Mouse (Mus musculus) kidney, embryonic 16.5 days (tissue): ENCODE measurements around the gene Rtn1. TPM values are rescaled to one million over a fixed set of nuclear protein-coding genes. Genes with fewer than 3 reads are reported as not detected.

ENCODE experiments used
- ATAC-seq: fragments of 200-750 bp; cut with Nextera tagmentation; 2 replicates; pipeline ENCODE4 v1.8.0; 2017; ENCODE audit warnings: moderate TSS enrichment; ENCODE audit not compliant: low FRiP score, low TSS enrichment
- H3K27ac ChIP-seq: fragments of 300-500 bp; sonication (generic); 2 replicates; pipeline ENCODE4 v1.5.1; 2014; ENCODE audit warnings: low read length
- H3K27me3 ChIP-seq: fragments of 300-500 bp; sonication (generic); 2 replicates; pipeline ENCODE4 v1.6.1; 2014; ENCODE audit warnings: low read length, control low read depth, mixed read lengths; ENCODE audit not compliant: insufficient read depth
- H3K36me3 ChIP-seq: fragments of 300-500 bp; sonication (generic); 2 replicates; pipeline ENCODE4 v1.6.1; 2014; ENCODE audit warnings: low read length, control low read depth, mixed read lengths; ENCODE audit not compliant: insufficient read depth
- H3K4me1 ChIP-seq: fragments of 300-500 bp; sonication (generic); 2 replicates; pipeline ENCODE4 v1.6.1; 2014; ENCODE audit warnings: low read length, control low read depth, mixed read lengths; ENCODE audit not compliant: insufficient read depth
- H3K4me2 ChIP-seq: fragments of 300-500 bp; sonication (generic); replicated peaks from 2 replicates; pipeline ENCODE4 v1.6.1; 2014; ENCODE audit warnings: low read depth, low read length
- H3K4me3 ChIP-seq: fragments of 300-500 bp; sonication (generic); 2 replicates; pipeline ENCODE4 v1.5.1; 2014; ENCODE audit warnings: mild to moderate bottlenecking, low read length
- H3K9ac ChIP-seq: fragments of 300-500 bp; sonication (generic); replicated peaks from 2 replicates; pipeline ENCODE4 v1.6.1; 2014; ENCODE audit warnings: low read length
- H3K9me3 ChIP-seq: fragments of 300-500 bp; sonication (generic); 2 replicates; pipeline ENCODE4 v1.6.1; 2016; ENCODE audit warnings: low read length, control low read depth
- WGBS: fragments of 180-500 bp; shearing (Covaris S2); extraction: QIAGEN DNeasy Blood & Tissue Kit; methylation state at CpG from one replicate; pipeline ENCODE4 v1.1.7; 2014; 5-methylcytosine and 5-hydroxymethylcytosine counted together
- polyA plus RNA-seq: library from polyadenylated mRNA; unstranded; fragments of >200 nt; fragmentation: Nextera tagmentation; extraction: Ambion mirVana; gene quantifications from 2 replicates; pipeline ENCODE4 v1.2.1, GENCODE M21; 2015

Rtn1 gene
- polyA plus RNA-seq, 1 experiment from 2014 or later = 9.4 TPM

DNA sequence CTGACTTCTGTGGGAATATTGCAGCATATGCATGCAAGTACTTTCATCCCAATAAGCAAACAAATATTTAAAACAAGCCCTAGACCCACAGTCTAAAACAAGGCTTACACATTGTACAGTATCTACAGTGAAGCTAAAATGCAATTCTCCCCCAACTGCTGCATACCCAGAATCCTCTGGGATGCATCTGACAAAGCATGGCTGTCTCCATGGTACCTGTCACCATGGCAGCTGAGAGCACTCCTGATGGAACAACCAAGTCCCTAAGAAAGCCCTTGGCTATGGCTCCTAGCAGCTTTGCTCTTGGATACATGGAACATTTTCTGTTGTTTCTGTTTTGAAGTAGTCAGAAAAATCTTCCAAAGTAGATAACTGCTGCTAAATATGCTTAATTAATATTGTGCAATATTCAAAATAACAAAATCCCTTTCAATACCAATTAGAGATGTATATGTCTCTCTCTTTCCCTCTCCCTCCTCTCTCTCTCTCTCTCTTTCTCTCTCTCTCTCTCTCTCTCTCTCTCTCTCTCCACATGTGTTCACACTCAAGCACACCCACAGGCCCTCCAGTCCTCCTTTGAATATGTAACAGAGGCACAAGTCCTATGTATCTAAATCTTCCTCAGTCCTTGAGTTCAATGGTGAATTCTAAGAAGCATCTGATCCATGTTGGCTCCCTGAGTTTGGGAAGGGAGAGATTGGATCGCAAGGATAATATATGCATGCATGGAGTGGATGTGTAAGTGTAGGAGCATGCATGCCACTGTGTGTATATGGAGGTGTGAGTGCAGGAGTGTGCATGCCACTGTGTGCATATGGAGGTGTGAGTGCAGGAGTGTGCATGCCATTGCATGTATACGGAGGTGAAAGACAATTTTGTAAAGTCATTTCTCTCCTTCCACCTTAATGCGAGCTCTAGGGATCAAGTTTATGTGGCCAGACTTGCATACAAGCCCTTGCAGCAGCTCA is 143.3 kb downstream of the Rtn1 start:
- no peaks in the 10 kb centered on the region for H3K9me3 ChIP-seq
- H3K4me2 ChIP-seq = no peak overlapping the region
- no peaks in the 10 kb centered on the region for H3K36me3 ChIP-seq
- no peak for ATAC-seq
- 93% methylated on average over 3 of the region's 3 CpGs for WGBS
- no peak overlapping the region for H3K9ac ChIP-seq
- no peaks in the 10 kb centered on the region for H3K4me1 ChIP-seq
- H3K27me3 ChIP-seq = no peaks in the 10 kb centered on the region
- no peak overlapping the region for H3K27ac ChIP-seq
- no peak overlapping the region for H3K4me3 ChIP-seq

DNA sequence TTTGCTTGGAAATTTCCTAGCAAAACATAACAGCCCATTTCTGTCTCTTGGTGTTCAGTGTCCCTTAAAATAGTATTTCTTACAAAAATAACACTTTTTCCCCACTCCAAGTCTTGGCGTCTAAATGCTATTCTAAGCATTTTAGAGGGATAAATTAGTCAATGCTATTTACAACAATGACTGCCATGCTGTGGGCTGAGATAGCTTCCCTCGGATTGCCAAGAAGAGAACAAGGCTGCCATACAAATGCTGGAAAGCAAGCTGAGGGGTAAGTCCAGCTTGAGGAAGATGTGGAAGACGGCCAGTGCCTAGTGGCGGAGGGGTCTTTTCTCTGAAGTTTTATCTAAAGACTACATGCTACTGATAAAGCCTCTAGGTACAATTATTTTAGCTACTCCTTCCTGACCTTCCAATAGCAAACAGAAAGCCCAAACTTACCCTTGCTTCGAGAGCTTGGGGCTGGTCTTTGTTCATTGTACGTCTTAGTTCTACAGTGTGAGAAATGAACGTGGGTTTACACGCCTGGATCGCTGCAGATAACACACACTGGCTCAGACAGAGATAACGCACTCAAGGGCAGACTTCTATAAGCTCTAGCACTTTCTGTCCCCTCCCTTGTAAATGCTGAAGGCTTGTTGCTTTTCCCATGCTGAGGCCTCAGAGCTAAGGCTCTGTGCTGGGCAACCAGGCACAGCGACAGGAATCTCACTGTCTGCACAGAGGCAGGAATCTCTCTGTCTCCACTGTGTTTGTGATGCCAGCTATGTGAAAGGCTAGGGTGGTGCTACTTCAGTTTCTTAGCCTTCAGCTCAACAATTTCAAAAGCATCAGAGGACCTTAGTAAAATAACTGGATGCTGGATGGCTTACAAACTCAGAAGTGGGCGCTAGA is 145.4 kb downstream of the Rtn1 start:
- H3K4me2 ChIP-seq = no peak overlapping the region
- no peaks in the 10 kb centered on the region for H3K4me1 ChIP-seq
- no peak for ATAC-seq
- no peak overlapping the region for H3K27ac ChIP-seq
- H3K36me3 ChIP-seq = no peaks in the 10 kb centered on the region
- no peaks in the 10 kb centered on the region for H3K27me3 ChIP-seq
- 86% methylated on average over 12 of the region's 12 CpGs for WGBS
- H3K4me3 ChIP-seq = no peak overlapping the region
- no peaks in the 10 kb centered on the region for H3K9me3 ChIP-seq
- no peak overlapping the region for H3K9ac ChIP-seq

DNA sequence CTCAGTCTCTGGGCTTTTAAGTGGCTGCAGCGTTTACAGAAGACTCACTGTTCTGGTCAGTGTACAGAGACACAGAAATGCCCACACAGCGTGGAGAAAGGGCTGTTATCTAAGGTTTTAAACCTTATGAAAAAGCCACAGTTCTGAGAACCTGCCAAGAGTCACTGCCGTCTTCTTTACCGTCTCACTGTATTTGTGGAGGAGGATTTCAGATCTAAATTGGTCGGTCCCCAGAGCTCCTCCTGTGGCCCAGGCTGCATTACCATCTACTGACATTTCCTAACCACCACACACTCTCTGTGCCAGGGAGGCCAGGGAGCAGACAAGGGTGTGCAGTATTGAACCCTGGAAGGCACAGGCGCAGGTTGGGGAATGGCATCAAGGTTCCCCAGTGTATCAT is 151.9 kb downstream of the Rtn1 start:
- Histone ChIP-seq H3K27me3 (no peaks in the 10 kb centered on the region), H3K9me3 (no peaks in the 10 kb centered on the region), H3K27ac (no peak overlapping the region), H3K4me2 (no peak overlapping the region), H3K9ac (no peak overlapping the region), H3K36me3 (no peaks in the 10 kb centered on the region), H3K4me1 (no peaks in the 10 kb centered on the region), H3K4me3 (no peak overlapping the region)
- 69% methylated on average over 6 of the region's 6 CpGs for WGBS
- ATAC-seq = no peak

DNA sequence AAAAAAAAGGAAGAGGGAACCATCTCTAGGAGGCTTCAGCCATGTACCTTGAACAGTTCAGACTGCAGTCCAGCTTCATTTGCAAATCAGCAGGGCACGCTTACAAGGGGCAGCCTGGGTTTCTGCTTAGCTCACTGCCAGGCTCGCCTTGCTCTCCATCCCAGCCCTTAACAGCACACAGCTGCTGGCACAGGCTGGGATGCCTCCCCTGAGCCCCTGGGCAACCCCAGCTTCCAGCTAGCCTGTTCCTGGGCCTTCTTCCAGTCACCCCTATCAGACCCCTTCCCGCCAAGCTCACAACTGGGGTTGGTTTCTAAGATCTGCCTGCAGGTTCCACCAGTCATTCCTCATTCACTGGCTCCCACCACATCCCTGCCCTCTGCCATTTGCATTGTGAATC is 155.8 kb downstream of the Rtn1 start:
- H3K27me3 ChIP-seq = no peaks in the 10 kb centered on the region
- H3K4me1 ChIP-seq = no peaks in the 10 kb centered on the region
- H3K4me3 ChIP-seq = no peak overlapping the region
- H3K9ac ChIP-seq = no peak overlapping the region
- H3K4me2 ChIP-seq = no peak overlapping the region
- H3K27ac ChIP-seq = no peak overlapping the region
- H3K9me3 ChIP-seq = no peaks in the 10 kb centered on the region
- 83% methylated on average over 3 of the region's 3 CpGs for WGBS
- H3K36me3 ChIP-seq = no peaks in the 10 kb centered on the region
- ATAC-seq = no peak

DNA sequence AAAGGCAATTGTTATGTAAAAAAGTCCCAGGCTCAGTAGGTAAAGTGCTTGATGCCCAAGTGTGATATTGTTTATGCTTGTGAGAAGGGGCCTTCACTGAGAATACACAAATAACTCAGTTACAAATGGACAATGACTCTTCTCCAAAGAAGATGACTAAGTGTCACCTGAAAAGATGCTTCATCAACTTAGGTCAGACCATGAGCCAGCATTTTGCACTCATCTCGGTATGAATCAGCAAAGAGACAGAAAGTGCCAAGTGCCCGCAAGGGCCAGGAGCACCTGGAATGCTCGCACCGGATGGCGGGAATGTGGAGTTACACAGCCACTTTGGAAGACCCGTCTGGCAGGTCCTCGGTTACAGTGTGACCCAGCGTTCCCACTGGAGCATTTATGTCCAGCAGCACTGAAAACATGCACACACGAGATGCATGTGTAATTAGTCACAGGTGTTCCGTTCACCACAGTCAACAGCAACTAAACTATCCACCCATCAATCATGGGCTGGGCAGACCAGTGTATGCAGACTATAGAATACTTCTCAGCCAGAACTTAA is 156.9 kb downstream of the Rtn1 start:
- no peaks in the 10 kb centered on the region for H3K36me3 ChIP-seq
- no peak overlapping the region for H3K27ac ChIP-seq
- ATAC-seq = no peak
- H3K4me1 ChIP-seq = no peaks in the 10 kb centered on the region
- H3K27me3 ChIP-seq = no peaks in the 10 kb centered on the region
- H3K4me3 ChIP-seq = no peak overlapping the region
- no peaks in the 10 kb centered on the region for H3K9me3 ChIP-seq
- H3K9ac ChIP-seq = no peak overlapping the region
- 70% methylated on average over 10 of the region's 10 CpGs for WGBS
- no peak overlapping the region for H3K4me2 ChIP-seq

DNA sequence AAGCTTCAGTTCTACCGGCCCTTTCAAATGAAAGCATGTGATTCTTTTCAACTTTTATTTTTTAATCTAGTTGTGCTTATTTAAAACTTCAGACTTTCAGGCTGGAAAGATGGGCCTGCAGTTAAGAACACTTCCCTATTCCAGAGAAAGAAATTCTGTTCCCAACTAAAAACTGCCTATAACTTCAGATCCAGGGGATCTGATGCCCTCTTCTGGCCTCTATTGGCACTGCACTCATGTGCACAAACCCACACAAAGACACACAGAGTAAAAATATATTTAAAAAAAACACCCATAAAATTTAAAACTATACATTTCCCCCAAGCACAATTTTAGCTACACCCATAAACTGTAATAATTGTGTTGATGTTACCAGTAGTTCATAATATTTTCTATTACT is 163.9 kb downstream of the Rtn1 start:
- no peak for ATAC-seq
- H3K4me3 ChIP-seq = no peak overlapping the region
- H3K9me3 ChIP-seq = no peaks in the 10 kb centered on the region
- H3K27ac ChIP-seq = no peak overlapping the region
- 96% methylated on average over 1 of the region's 1 CpGs for WGBS
- H3K27me3 ChIP-seq = no peaks in the 10 kb centered on the region
- no peaks in the 10 kb centered on the region for H3K36me3 ChIP-seq
- no peak overlapping the region for H3K9ac ChIP-seq
- no peak overlapping the region for H3K4me2 ChIP-seq
- H3K4me1 ChIP-seq = no peaks in the 10 kb centered on the region

DNA sequence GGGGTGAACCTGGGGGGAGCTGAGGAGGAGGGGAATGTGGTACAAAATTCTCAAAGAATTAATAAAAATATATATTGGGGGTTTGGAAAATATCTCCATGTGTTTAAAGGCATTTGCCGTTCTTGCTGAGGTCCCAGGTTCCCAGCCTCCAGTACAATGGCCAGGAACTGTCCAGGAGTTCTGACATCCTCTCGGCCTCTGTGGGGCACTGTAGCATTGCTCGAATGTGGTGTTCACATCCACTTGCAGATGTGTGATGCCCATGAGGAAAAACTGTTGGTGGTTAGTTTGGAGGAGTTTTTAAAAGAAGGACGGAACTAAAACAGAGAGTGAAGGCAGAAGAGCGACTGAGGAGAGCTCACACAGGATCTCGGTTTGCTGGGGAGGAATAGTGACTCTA is 166.0 kb downstream of the Rtn1 start:
- Histone ChIP-seq H3K4me1 (no peaks in the 10 kb centered on the region), H3K4me2 (no peak overlapping the region), H3K9me3 (no peaks in the 10 kb centered on the region), H3K27ac (no peak overlapping the region), H3K4me3 (no peak overlapping the region), H3K27me3 (peaks cover 6% of the 10 kb centered on the region; the same call in 1 of the 2 replicates), H3K9ac (no peak overlapping the region), H3K36me3 (no peaks in the 10 kb centered on the region)
- no peak for ATAC-seq
- 69% methylated on average over 6 of the region's 6 CpGs for WGBS

DNA sequence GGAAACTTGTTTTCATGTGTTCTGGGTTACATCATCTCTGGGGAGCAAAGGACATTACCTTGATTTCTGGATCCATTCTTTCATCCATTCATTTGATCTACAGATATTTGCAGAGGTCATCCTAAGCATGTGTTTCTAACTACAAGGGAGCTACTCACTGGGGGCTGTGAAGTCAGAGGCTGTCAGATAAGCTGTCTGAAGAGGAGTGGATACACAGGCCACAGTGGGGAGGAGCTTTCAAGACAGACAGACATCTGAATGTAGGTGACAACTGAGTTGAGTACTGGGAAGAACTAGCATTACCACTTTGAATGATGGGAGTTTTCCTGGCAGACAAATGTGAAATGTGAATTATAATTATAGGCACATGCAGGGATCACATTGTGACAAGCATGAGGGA is 168.3 kb downstream of the Rtn1 start:
- peaks cover 5% of the 10 kb centered on the region; the same call in 1 of the 2 replicates for H3K4me1 ChIP-seq

DNA sequence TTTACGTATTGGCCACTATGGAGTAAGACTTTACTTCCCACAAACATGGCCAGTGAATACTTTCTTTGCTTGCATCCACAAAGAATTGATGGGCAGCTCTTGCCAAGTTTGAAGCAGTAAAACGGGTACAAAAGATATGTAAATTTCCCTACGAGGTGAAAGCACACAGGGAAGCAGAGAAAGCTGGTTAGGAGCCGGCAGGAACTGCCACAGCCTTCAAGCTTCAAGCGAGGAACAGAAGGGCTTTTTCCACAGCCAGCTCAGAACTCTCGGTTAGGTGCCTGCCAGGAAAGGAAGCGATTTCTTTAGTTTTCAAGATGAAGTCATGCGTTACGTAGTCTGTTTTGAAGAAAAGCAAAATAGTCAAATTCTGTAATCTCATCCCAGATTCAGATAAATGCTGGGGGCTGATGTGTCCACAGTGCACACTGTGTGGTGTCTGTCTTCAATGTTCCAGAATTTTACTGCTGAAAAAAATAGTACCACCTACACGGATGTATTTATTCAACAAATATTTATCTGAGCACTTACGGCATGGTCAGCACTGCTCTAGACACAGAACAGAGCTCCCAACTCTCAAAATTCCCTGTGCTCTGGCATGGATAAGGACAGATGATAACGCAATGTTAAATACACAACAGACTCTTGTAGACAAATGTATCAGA is 169.5 kb downstream of the Rtn1 start:
- Histone ChIP-seq H3K9me3 (no peaks in the 10 kb centered on the region), H3K4me1 (peaks cover 5% of the 10 kb centered on the region; the same call in 1 of the 2 replicates), H3K27me3 (peaks cover 29% of the 10 kb centered on the region), H3K4me2 (no peak overlapping the region), H3K9ac (no peak overlapping the region), H3K27ac (no peak overlapping the region), H3K36me3 (no peaks in the 10 kb centered on the region), H3K4me3 (no peak overlapping the region)
- WGBS = 42% methylated on average over 12 of the region's 12 CpGs
- ATAC-seq = no peak

More for the DNA sequence above, 168.3 kb downstream of the Rtn1 start:
- H3K9me3 ChIP-seq = no peaks in the 10 kb centered on the region
- H3K4me2 ChIP-seq = no peak overlapping the region
- H3K36me3 ChIP-seq = no peaks in the 10 kb centered on the region
- H3K27me3 ChIP-seq = peaks cover 27% of the 10 kb centered on the region
- no peak overlapping the region for H3K27ac ChIP-seq
- no peak overlapping the region for H3K4me3 ChIP-seq
- ATAC-seq = no peak
- no peak overlapping the region for H3K9ac ChIP-seq
